Mouse (Mus musculus): Measurements from ENCODE around the gene G6pc. TPM values are rescaled to one million over a fixed set of nuclear protein-coding genes. Genes with fewer than 3 reads are reported as not detected.
"Not testable (repeated sequence)": the region's sequence is repeated elsewhere in the genome, so short reads cannot be mapped to it uniquely, and the experiment has no call there.

The G6pc gene
- total RNA-seq (2022) = not detected

DNA sequence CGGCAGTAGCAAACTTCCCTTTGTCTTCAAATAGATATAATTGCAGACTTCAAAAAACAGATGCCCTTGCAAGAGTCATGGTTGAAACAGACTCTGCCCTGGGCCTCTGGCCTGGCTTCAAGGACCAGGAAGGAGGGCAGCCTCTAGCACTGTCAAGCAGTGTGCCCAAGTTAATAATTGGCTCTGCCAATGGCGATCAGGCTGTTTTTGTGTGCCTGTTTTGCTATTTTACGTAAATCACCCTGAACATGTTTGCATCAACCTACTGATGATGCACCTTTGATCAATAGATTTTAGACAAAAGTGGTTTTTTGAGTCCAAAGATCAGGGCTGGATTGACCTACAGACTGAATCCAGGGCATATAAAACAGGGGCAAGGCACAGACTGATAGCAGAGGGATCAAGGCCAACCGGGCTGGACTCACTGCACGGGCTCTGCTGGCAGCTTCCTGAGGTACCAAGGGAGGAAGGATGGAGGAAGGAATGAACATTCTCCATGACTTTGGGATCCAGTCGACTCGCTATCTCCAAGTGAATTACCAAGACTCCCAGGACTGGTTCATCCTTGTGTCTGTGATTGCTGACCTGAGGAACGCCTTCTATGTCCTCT, at the start of gene G6pc:
Gene G6pc, plus strand, starts transcription at position 236 of the 610 bp plus-strand sequence.
- no peak for DNase-seq (ENCODE audit: low spot score)

DNA sequence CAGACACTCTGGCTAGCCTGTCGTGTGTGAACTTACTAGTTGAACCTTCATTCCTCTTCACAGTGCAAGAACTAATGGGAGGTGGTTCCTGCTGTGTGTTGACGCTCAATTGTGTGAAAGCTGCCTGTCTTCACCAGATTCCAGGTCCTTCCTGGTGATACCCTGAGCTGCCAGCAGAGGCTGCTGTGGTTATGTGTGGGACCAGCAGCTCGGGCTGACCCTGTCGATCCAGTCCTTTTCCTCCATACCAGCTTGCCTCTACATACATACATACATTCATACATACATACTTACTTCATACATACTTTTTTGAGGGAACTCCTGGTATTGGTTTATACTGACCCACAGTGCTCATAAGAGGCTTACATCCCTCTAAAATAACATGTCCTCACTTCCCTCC, 43.8 kb upstream of the G6pc start:
- peak; percentile 58 for DNase-seq (ENCODE audit: low spot score)

DNA sequence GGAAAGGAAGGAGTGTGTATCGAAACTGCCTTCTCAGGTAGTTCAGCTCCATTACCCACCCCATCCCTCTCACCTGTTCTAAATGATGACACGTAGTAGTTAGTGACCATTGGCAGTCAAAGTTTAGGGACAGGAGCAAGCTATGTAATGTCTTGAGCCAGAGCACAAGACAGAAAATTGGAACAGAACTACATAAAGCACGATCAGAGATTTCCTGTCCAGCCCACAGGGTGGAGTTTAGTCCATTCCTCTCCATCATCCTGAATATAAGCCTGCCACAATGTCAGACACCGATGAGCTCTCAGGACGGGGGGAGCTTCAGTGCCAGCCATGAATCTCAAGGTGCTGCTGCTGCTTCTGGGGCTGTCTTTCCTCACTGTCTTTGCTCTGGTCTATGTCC, 42.6 kb upstream of the G6pc start, which contains the start of gene Aoc2:
Gene Aoc2, plus strand, starts transcription at position 301 of the 400 bp plus-strand sequence.
- no peak for DNase-seq (ENCODE audit: low spot score)

DNA sequence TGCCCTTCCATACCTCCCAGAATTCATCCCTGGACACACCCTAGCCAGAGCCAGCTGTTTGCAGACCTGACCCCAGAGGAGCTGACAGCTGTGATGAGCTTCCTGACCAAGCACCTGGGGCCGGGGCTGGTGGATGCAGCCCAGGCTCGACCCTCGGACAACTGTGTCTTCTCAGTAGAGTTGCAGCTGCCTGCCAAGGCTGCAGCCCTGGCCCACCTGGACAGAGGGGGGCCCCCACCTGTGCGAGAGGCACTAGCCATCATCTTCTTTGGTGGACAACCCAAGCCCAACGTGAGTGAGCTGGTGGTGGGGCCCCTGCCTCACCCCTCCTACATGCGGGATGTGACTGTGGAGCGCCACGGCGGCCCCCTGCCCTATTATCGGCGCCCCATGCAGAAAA, 42.2 kb upstream of the G6pc start:
- DNase-seq (ENCODE audit: low spot score) = not testable (repeated sequence)

DNA sequence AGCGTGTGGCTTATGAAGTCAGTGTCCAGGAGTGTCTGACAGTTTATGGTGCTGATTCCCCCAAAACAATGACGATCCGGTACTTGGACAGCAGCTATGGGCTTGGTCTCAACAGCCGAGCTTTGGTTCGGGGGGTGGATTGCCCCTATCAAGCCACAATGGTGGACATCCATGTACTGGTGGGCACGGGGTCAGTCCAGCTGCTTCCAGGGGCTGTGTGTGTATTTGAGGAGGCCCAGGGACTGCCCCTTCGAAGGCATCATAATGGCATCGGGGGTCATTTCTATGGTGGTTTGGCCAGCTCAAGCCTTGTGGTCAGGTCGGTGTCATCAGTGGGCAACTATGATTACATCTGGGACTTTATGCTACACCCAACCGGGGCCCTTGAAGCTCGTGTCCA, 41.2 kb upstream of the G6pc start:
- DNase-seq (ENCODE audit: low spot score) = no peak

DNA sequence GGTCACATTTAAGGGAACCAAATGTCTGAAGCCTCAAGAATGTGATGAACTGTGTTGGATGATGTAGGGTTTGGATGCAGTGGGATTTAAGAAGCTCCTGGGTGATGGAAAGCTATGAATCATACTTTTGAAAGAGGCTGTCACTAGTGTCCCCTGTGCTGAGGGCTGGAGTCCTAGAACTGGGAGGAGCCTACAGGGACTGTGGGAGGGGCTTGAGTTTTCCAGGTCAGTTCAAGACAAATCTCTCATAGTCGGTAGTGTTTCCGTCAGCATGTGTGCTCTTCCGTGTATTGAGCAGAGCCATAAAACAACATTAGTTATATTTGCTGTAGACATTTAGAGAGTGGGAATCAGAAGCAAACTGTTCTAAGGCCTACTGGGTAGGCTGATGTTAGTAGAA, 40.0 kb upstream of the G6pc start:
- no peak for DNase-seq (ENCODE audit: low spot score)

DNA sequence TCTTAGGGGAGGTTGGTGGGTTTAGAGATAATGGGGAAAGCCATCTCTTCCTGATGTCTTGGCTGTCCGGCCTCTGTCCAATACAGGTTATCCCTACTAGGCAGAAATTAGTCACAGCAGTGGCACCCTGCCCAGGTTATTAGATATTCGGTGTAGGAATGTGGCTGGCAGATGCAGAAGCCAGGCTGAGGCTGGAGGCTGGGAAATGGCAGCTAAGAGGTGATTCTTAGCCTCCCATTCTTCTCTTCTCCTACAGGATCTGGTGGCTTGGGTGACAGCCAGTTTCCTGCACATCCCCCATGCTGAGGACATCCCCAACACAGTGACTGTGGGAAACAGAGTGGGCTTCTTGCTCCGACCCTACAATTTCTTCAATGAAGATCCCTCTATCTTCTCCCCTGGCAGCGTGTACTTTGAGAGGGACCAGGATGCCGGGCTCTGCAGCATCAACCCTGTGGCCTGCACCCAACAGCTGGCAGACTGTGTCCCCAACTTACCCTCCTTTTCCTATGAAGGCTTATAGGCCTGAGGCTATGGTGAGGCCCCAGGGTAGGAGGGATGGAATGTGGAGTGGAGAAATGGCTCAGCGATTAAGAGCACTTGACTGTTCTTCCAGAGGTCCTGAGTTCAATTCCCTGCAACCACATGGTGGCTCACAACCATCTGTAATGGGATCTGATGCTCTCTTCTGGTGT, 38.3 kb upstream of the G6pc start:
- peak; percentile 34 for DNase-seq (ENCODE audit: low spot score)

DNA sequence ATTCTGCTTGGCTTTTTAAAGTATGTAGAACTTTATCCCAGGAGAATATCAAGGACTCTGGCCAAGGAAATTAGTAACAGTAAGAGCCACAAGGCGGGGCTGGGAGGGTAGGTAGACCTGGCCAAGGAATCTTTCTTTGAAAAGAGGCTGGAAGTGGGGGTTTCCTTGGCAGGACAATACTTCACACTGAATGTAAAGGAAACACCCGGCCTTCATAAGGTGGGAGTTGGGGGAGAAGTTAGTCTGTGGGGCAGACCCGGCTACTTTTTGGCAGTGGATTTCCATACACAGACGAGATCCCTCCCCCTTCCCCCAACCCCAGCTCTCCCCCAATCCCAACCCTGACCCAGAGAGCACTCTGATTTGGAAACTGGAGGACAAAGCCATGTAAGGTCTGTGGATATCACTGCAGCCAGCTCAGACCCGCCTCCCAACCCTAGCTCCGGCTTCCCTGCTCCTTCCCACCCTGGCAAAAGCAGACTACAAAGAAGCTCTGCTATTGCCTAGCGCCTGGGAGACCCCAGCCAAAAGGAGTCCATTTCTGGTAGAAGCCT, 36.9 kb upstream of the G6pc start, which contains the start of gene Aoc3:
Gene Aoc3, plus strand, starts transcription at position 235 of the 554 bp plus-strand sequence.
- peak; percentile 71 for DNase-seq (ENCODE audit: low spot score)

DNA sequence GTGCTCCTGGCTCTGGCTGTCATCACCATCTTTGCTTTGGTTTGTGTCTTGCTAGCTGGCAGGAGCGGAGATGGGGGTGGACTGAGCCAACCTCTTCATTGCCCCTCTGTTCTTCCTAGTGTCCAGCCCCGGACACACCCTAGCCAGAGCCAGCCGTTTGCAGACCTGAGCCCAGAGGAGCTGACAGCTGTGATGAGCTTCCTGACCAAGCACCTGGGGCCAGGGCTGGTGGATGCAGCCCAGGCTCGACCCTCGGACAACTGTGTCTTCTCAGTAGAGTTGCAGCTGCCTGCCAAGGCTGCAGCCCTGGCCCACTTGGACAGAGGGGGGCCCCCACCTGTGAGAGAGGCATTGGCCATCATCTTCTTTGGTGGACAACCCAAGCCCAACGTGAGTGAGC, 36.4 kb upstream of the G6pc start:
- DNase-seq (ENCODE audit: low spot score) = not testable (repeated sequence)

DNA sequence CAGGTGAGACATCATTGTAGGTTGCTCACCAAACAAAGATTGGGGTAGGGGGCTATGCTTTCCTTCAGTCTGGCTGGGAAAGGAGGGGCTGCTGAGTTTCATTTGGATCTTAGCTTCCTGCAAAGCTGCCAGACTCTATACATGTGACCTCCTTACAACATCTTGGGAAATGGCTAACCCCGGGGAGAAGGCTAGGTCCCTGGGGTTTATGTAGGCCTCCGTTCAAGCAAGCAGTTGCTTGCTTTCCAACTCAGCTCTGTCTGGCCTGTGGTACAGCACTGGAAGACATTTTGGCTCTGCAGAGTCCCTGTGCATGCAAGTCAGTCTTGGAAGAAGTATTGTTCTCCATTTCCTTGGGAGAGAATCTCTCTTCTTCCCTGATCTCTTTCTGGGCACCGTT, 34.8 kb upstream of the G6pc start:
- peak; percentile 36 for DNase-seq (ENCODE audit: low spot score)

DNA sequence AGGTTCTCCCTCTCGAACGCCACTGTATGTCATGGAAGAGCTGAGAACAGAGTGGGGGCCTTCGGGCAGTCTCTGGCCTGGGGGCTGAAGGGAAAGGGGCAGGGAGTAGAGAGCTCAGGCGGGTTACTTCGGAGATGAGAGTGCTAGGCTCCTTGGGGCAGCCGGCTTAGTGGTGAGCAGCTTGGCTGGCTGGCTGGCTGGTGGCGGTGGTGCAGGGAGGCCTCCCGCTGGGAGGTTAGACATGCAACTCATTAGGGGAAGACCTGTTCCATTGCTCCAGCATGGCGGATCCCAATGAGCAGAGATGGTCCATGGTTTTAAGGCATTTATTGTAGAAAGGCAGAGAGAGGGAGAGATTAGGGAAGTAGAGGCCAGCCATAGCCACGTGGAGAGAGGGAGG, 33.3 kb upstream of the G6pc start:
- no peak for DNase-seq (ENCODE audit: low spot score)

DNA sequence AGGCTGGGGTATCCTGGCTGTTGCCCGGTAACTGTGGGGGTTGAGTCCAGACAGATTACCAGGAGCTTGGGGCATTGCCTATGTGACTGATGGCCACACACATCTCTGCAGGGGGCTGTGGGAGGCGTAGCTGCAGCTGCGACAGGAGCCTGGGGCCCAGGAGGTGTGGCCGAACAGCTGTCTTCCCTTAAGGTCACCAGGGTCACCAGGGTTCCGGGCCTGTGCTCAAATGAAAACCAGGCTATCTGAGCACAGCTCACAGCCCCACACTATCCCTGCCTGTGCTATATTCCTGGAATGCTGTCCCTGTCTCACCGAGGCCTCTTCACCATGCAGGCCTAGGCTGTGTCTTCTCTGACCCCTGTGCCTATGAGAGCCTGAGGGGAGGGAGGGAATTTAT, 32.8 kb upstream of the G6pc start:
- no peak for DNase-seq (ENCODE audit: low spot score)

DNA sequence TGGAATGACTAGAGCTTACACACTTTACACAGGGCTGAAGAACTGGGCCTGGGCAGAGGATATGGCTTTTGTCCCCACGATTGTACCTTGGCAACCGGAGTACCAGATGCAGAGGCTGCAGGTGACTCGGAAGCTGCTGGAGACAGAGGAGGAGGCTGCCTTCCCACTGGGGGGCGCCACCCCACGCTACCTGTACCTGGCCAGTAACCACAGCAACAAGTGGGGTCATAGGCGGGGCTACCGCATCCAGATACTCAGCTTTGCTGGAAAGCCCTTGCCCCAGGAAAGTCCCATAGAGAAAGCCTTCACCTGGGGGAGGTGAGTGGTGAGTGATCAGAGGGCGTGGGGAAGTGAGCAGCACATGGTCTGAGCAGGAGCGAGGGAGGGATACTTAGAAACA, 31.7 kb upstream of the G6pc start:
- DNase-seq (ENCODE audit: low spot score) = no peak

DNA sequence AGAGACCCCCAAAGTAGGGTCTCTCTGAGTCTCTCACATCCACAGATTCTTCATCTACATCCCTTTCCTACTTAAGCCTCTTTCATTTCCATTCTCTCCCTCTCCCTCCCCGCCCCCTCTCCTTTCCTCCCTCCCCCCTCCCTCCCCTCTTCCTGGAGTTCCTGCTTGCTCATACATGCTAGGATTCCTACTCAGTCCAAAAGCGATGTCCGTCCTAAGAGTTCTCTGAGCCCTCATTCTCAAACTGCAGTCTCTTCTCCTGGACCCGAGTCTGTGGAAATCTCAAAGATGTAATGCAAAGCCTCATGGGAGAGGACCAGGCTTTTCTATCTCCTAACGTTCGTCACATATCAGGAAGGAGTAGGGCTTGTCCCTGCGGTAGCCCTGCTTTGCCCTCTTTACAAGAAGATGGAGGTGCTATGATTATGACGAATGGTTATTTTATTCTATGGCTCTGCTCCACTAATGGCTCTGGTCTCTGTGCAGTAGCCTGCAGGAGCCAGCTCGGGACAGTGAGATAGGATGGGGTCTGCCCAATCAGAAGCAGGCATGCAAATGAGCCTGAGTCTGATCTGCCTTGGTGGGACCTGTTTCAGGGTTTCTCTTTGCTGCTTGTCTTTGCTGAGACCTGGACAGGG, 29.1 kb upstream of the G6pc start:
- DNase-seq (ENCODE audit: low spot score) = no peak

DNA sequence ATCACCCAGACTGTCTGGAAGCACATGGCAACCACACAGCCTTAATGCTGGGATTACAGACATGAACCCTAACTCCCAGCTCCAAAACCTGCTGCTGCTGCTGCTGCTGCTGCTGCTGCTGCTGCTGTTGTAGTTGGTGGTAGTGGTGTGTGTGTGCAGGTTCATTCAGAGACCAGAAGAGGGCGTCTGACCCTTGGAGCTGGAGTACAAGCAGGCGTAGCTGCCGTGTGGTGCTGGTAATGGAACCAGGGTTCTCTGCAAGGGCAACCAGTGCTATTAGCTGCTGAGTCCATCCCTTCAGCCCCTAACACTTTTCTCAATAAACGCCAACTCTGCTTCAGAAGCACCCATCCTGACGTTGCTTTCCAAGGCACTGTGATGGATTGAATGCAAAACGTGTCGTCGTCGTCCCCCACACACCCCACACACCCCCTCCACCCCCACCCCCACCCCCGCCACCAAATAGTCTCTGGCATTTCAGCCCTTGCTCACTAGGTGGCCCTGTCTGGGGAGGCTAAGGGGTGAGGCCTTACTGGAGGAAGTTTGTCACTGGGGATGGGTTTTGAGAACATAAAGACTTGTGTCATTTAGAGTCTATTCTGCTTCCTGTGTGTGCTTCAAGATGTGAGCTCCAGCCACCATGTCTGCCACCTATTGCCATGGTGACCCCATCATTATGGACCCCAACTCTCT, 20.1 kb upstream of the G6pc start:
- DNase-seq (ENCODE audit: low spot score) = no peak

DNA sequence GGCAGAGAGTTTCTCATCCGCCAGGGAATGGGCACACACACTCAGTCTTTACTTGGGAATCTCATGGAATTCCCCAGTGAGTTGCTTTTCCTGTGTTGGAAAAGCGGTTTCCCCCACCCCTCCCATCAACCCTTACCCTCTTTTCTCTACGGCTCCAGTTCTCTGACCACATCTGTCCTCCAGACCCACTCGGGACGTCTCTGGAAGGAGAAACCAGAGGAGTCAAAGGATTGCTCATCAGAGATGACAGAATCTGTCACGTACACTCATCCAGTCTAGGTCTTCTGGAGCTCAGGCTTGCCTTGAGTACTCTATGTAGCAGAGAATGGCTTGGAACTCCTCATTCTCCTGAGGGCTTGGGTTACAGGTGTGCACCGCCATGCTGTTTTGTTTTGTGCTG, 18.6 kb upstream of the G6pc start:
- DNase-seq (ENCODE audit: low spot score) = no peak

DNA sequence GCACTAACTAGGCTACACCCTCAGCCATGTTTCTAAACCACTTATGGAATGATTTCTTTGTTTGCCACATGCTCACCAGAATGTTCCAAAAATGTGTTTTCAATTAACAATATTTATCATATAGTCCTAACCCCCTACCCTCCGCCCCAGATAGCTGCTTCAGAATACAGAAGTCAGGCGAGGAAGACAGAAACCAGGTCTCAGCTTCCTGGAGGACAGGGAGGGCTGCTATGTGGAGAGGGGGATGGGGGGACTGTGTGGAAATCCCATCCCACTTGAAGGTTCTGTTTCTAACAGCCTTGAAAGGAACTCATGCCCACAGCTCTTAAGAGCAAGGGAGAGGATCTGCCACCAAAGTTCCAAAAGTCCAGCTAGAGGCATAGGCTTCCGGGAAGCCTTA, 18.1 kb upstream of the G6pc start:
- DNase-seq (ENCODE audit: low spot score) = no peak

DNA sequence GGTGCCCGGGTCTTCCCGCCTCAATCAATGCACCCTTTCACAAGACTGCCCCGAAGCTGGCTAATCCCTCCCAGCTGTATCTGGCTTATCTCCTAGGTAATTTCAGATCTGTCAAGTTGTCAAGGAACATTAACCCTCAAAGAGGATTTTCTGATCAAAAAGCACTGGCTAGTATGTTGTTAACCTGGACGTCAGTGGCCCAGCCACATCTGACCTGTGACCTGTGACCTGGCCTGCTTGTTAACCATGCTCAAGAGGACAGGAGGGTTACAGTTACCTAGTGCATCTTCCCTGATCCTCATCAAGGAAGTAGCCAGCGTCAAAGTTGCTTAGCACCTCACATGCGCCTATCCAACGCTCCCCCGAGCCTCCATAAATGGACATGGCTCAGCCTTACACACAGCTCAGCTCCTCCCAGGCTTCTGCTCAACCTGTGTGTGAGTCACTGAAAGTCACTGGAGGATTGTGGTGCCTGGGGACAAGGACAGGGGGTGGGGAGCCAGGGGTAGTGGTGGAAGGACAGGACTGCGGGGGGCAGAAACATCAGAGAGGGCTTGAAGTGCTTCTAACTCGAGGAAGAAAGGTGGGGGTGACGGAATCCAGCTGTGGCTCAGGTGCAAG, 16.2 kb upstream of the G6pc start:
- no peak for DNase-seq (ENCODE audit: low spot score)

DNA sequence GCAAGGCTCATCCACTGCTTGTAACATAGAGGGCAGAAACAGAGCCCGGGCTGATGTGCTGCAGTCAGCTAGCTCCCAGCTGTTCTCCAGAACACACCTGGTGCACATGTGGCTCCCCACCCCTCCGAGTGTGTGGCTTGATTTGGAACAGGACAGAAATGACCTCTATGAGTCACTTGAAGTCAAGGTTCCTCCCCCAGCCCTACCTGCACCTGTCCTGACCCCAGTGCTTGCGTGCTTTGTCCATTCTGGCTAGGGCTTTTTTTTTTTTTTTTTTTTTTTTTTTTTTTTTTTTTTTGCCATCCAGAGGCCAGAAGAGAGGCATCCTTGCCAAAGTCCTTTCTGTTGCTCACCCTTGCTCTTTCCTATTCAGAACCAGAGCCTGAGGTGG, 15.6 kb upstream of the G6pc start:
- no peak for DNase-seq (ENCODE audit: low spot score)

DNA sequence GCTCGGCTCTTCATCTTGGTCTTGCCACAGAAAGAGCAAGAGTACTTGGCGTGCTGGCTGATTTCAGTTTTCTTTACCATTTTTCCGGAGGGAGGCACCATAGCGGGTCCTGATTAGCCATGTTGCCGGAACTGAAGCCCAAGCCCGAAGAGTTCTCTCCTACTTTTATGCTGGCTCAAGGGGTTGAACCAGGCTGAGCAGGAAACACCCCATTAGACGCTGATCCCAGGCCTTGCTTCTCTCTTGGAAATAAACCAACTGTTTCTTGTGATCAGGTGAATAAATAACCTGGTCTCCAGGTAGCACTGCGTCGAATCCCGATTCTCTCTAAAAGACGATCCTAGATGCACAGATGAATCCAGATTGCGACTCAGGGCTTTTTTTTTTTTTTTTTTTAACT, 13.9 kb upstream of the G6pc start:
- DNase-seq (ENCODE audit: low spot score) = no peak

DNA sequence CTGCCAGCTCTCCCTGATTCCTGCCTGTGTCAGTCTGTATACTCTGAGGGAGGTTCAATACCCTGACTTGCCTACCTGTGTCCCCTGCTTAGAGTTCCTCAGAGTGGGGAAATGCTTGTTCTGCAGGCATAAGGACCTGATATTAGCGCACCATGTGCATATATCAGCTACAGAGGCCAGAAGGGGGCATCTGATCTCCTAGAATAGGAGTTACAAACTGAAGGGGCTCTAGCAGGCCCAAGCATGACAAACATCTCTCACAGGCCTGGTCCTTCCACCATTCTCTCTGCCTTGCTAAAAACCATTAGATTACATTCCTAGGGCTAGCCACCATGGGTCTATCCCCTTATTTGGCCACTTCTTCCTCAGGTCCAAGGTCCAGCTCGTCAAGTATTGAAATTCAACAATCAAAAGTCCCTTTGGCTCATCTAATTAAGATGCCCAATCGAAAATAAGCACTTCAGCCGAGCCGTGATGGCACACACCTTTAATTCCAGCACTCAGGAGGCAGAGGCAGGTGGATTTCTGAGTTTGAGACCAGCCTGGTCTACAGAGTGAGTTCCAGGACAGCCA, 12.8 kb upstream of the G6pc start:
- no peak for DNase-seq (ENCODE audit: low spot score)

Data from heart, adult 8-10 months (tissue).